Mouse (Mus musculus): ENCODE measurements around the gene Dnah7b.
"Not testable (repeated sequence)": the region's sequence is repeated elsewhere in the genome, so short reads cannot be mapped to it uniquely, and the experiment has no call there.

Dnah7b gene

GRCm38 (mm10) chr1:46066015-46066414 is at the start of gene Dnah7b:
Dnah7b (plus strand) TSS chr1:46066315.
- DNase-seq (ENCODE audit: low spot score), result no peak

- DNase-seq (ENCODE audit: low spot score), result no peak
Observed at GRCm38 (mm10) chr1:46018382-46018977, 47.6 kb upstream of the Dnah7b start.

GRCm38 (mm10) chr1:46022262-46022661 is 43.9 kb upstream of the Dnah7b start:
- DNase-seq (ENCODE audit: low spot score), result no peak

- DNase-seq (ENCODE audit: low spot score), result no peak
Observed at GRCm38 (mm10) chr1:46031993-46032555, 34.0 kb upstream of the Dnah7b start.

- no peak for DNase-seq (ENCODE audit: low spot score)
Observed at GRCm38 (mm10) chr1:46048188-46048587, 17.9 kb upstream of the Dnah7b start.

GRCm38 (mm10) chr1:46066484-46067251 is 553 bp downstream of the Dnah7b start:
- peak; percentile 79 for DNase-seq (ENCODE audit: low spot score)

GRCm38 (mm10) chr1:46068787-46069186 is 2.7 kb downstream of the Dnah7b start:
- not testable (repeated sequence) for DNase-seq (ENCODE audit: low spot score)

GRCm38 (mm10) chr1:46077891-46078290 is 11.8 kb downstream of the Dnah7b start:
- no peak for DNase-seq (ENCODE audit: low spot score)

GRCm38 (mm10) chr1:46100484-46100883 is 34.4 kb downstream of the Dnah7b start:
- DNase-seq (ENCODE audit: low spot score), result no peak

- DNase-seq (ENCODE audit: low spot score), result not testable (repeated sequence)
Observed at GRCm38 (mm10) chr1:46112606-46113005, 46.5 kb downstream of the Dnah7b start.

GRCm38 (mm10) chr1:46117179-46117578 is 51.1 kb downstream of the Dnah7b start:
- not testable (repeated sequence) for DNase-seq (ENCODE audit: low spot score)

- no peak for DNase-seq (ENCODE audit: low spot score)
Observed at GRCm38 (mm10) chr1:46128058-46128457, 61.9 kb downstream of the Dnah7b start.

- DNase-seq (ENCODE audit: low spot score), result not testable (repeated sequence)
Observed at GRCm38 (mm10) chr1:46196835-46197234, 130.7 kb downstream of the Dnah7b start.

GRCm38 (mm10) chr1:46201169-46201568 is 135.1 kb downstream of the Dnah7b start:
- not testable (repeated sequence) for DNase-seq (ENCODE audit: low spot score)

- DNase-seq (ENCODE audit: low spot score), result not testable (repeated sequence)
Observed at GRCm38 (mm10) chr1:46210014-46210588, 144.0 kb downstream of the Dnah7b start.

GRCm38 (mm10) chr1:46222704-46223103 is 156.6 kb downstream of the Dnah7b start:
- DNase-seq (ENCODE audit: low spot score), result not testable (repeated sequence)

- DNase-seq (ENCODE audit: low spot score), result not testable (repeated sequence)
Observed at GRCm38 (mm10) chr1:46226136-46226535, 160.0 kb downstream of the Dnah7b start.

- not testable (repeated sequence) for DNase-seq (ENCODE audit: low spot score)
Observed at GRCm38 (mm10) chr1:46268841-46269240, 202.7 kb downstream of the Dnah7b start.

GRCm38 (mm10) chr1:46271927-46272326 is 205.8 kb downstream of the Dnah7b start:
- no peak for DNase-seq (ENCODE audit: low spot score)

- not testable (repeated sequence) for DNase-seq (ENCODE audit: low spot score)
Observed at GRCm38 (mm10) chr1:46278057-46278910, 212.2 kb downstream of the Dnah7b start.

- DNase-seq (ENCODE audit: low spot score), result not testable (repeated sequence)
Observed at GRCm38 (mm10) chr1:46278911-46279565, 212.9 kb downstream of the Dnah7b start.
